Mouse (Mus musculus): ENCODE results near the gene Pip4k2b.

GRCm38 (mm10) chr11:97745331-97745721, 822 bp upstream of the Pip4k2b start:
- no peak for TF ChIP-seq EP300 (optimal IDR thresholded peaks at IDR 0.05)
- no peak for TF ChIP-seq CTCF (IDR thresholded peaks at IDR 0.05; ENCODE audit: low read depth)
